Mouse (Mus musculus): ENCODE measurements around the gene Vps26b. TPM values are rescaled to one million over a fixed set of nuclear protein-coding genes. Genes with fewer than 3 reads are reported as not detected.

Gene Vps26b
- total RNA-seq (2023): 10 to 100 TPM; 53.5 to 57.1 TPM

DNA sequence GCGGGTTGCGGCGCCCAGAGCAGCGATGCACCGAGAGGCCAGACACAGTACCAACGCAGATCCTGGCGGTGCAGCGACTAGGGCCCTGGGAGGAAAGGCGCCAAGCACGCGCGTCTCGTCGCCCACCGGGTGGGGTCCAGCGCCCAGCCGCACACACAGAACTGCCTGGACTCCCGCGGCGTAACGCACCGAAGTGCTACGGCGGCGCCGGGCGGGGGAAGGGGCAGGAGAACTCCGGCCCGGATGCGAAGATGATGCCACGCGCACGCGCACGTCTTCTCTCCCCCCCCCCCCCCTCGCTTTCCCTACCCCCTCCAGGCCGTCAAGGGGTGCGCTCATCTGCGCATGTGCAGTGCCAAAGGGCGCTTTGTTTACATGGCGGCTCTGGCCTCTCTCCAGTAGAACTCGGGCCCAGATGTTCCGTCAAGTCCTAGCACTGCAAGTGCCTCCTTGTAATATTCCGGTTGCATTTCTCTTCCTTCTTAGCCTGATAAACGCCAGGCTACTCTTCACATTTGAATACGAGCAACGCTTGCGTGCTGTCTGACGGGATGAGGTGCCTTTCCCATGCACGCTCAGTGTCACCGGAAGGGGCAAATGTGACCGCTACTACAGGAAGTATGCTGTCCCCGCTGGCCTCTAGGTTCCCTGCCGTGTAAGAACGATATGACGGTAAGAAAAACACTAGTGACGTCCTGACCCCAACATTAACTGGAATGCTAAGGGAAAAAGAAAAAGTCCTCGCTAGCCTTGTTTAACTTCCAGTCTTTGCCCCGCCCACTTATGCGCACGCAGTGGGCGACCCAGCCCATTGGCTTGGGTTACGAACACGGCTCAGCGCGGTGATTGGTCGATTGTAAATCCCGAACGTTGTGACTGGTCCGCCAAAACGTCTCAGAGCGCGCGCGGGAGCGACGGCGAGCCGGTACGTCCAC is at the start of gene Vps26b, which contains the start of gene Ncapd3:
Gene Vps26b, minus strand, starts transcription at position 238 of the 935 bp plus-strand sequence.
Gene Ncapd3, plus strand, starts transcription at position 348 of the 935 bp plus-strand sequence.

GRCm38 (mm10) chr9:26999461-27000395 is 30.1 kb downstream of the Vps26b start, which contains the start of the genes Acad8 and Thyn1:
Gene Acad8, minus strand, starts transcription at chr9:26999566.
Gene Thyn1, plus strand, starts transcription at chr9:26999710.

Other genes starting within 250 kb of the Vps26b start
- not detected for gene Glb1l2, start 223.6 kb downstream of the Vps26b start, total RNA-seq (2023)
- not detected for gene Glb1l3, start 169.2 kb downstream of the Vps26b start, total RNA-seq (2023)
- gene Gm1110, start 107.0 kb downstream of the Vps26b start, total RNA-seq (2023): not detected
- gene Acad8, start 30.5 kb downstream of the Vps26b start, total RNA-seq (2023): 10 to 100 TPM; 30.2 to 30.9 TPM
- 10 to 100 TPM; 12.2 to 13.1 TPM for gene Thyn1, start 30.4 kb downstream of the Vps26b start, total RNA-seq (2023)
- gene Ncapd3, start 110 bp upstream of the Vps26b start, total RNA-seq (2023): 10 to 100 TPM; 42.8 to 47.3 TPM
- gene Jam3, start 125.4 kb upstream of the Vps26b start, total RNA-seq (2023): under 1 TPM in 1 of 2 experiments, not detected in 1; 0.26 TPM